Mouse (Mus musculus) C2C12 (cell line): ENCODE data around the gene Fetub.

Source experiments
- CTCF ChIP-seq: IDR thresholded peaks from one replicate; pipeline ENCODE4 v1.5.1; 2011; ENCODE audit not compliant: control insufficient read depth, insufficient read depth, insufficient read length
- FOSL1 ChIP-seq: IDR thresholded peaks from one replicate; pipeline ENCODE4 v1.8.0; 2011; ENCODE audit warnings: mild to moderate bottlenecking, low read length; ENCODE audit not compliant: poor library complexity, insufficient read depth, severe bottlenecking
- MAX ChIP-seq: IDR thresholded peaks from one replicate; pipeline ENCODE4 v1.6.1; 2011; ENCODE audit warnings: mild to moderate bottlenecking, control low read depth
- MYOD1 ChIP-seq: IDR thresholded peaks from one replicate; pipeline ENCODE4 v1.6.1; 2011; ENCODE audit warnings: low read depth; ENCODE audit not compliant: control insufficient read depth, insufficient read length
- MYOG ChIP-seq: IDR thresholded peaks from one replicate; pipeline ENCODE4 v1.6.1; 2011; ENCODE audit not compliant: control insufficient read depth, insufficient read length; ENCODE audit errors: extremely low read depth

DNA sequence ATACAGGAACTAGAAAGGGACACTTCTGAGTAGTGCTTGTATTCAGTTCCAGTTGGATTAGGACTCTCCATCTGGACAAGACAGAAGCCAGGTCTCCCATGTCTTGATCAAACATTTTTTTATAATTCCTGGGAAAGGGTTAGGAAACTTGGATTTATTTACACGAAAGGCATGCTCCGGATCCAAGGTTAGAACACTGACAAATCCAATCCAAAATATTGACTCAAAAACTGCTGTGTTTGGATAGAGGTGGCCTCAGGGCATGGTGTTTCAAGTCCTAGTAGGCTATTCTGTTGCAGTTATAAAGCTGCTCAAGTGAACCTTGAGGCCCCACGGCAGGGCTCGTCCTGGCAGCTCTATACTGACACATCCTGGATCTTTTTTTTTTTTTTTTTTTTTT is 4.3 kb downstream of the Fetub start:
- TF ChIP-seq MYOG (no peak), CTCF (no peak), FOSL1 (no peak), MAX (no peak), MYOD1 (no peak)
